Mouse (Mus musculus): ENCODE measurements around the gene Tmtc1.

Tmtc1 gene

GRCm38 (mm10) chr6:148371223-148371622 lies 73.0 kb downstream of the Tmtc1 start:
- no peak for DNase-seq (ENCODE audit: extremely low spot score)

GRCm38 (mm10) chr6:148367094-148367539 lies 77.1 kb downstream of the Tmtc1 start:
- no peak for DNase-seq (ENCODE audit: extremely low spot score)

DNA sequence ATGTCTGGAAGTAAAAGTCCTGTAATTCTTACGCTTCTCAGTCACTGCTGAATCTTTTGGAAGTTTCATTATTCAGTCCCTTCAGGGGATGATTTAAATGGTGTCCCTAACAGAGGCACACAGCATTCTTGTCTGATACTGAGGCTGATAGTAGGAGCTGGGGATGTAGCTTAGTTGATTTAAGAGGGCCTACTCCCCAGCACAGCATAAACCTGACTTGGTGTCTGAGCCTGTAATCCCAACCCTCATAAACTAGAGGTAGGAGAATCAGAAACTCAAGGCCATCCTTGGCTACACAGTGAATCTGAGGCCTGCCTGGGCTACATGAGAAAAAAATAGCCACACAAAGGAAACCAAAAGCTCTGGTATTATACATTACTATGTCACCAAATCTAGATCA lies 77.6 kb downstream of the Tmtc1 start:
- no peak for DNase-seq (ENCODE audit: extremely low spot score)

DNA sequence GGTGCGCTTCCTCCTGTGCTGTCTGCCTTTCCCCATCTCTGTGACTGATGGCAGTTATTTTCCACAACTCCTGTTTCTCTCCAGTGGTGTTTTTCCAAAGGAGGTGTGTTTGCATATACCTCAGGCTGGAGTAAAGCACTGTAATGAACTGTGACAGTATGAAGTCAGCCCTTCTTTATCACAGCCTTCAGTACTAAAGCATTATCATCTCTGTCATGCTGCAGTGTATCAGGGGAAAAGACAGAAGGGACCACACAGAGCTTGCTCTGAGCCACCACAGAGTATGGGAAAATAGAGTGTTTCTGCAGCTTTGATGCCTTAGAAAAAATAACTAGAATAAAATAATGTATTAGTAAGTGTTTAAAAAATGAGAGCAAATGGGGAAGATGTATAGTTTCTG lies 81.0 kb downstream of the Tmtc1 start:
- no peak for DNase-seq (ENCODE audit: extremely low spot score)

DNA sequence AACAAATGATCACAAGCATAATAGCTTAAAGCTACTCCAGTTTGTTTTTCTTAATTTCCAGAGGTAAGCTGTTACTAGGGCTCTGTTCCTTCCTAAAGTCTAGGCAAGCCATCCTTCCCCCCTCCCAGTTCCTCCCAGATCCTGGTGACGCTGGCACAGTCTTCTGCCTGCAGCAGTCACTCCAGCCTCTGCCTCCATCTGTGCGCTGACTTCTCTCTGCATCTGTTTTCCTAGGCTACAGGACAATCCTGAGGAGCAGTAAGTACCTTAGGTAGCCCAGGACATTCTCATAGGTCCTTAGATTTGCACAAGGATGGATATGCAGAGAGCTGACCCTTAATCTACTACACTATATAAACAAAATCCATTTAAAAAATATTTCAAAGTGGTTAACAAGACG lies 81.7 kb downstream of the Tmtc1 start:
- no peak for DNase-seq (ENCODE audit: extremely low spot score)

GRCm38 (mm10) chr6:148359348-148359905 lies 84.8 kb downstream of the Tmtc1 start:
- no peak for DNase-seq (ENCODE audit: extremely low spot score)

DNA sequence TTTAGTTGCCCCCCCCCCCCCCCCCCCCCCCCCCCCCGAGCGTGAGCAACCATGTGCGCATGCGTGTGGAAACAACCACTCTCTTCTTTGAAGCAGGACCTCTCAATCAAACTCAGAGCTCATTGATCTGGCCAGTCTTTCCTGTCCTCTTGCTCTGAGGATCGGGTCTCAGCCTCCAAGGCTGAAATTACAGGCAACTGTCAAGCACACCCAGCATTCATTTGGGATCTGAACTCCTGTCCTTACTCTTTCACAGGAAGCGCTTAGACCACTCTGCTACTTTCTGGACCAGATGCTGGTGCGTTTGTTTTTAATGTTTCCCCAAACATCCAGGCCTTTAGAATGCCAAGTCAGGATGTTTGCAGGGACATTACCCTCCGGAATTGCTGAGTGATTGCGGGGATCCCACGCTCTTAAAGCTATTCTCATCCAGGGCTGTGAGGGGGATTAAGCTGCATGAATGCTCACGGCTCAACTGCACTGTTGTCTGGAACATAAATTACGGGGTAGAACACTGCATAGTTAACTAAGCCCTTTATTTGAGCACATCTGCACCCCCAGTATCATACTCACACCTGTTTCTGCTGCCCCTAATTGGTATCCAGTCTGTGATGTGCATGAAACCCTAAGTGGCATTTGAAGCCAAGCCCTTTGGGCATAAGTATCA lies 85.5 kb downstream of the Tmtc1 start:
- DNase-seq (ENCODE audit: extremely low spot score): no peak

DNA sequence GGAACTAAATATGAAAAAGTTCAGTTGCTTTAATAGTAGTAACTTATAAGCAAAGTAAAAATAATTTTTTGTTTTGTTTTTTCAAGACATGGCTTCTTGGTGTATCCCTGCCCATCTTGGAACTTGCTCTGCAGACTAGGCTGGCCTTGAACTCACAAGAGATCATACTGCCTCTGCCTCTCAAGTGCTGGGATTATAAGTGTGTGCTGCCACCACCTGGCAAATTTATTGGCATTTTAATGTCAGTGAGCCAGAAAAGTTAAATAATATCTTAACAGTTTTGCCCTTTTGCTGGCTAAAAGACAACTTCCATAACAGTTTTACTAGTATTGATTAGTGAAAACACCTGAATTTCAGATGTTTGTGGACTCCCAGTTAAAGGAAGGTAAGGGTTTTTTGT lies 88.0 kb downstream of the Tmtc1 start:
- DNase-seq (ENCODE audit: extremely low spot score): no peak

DNA sequence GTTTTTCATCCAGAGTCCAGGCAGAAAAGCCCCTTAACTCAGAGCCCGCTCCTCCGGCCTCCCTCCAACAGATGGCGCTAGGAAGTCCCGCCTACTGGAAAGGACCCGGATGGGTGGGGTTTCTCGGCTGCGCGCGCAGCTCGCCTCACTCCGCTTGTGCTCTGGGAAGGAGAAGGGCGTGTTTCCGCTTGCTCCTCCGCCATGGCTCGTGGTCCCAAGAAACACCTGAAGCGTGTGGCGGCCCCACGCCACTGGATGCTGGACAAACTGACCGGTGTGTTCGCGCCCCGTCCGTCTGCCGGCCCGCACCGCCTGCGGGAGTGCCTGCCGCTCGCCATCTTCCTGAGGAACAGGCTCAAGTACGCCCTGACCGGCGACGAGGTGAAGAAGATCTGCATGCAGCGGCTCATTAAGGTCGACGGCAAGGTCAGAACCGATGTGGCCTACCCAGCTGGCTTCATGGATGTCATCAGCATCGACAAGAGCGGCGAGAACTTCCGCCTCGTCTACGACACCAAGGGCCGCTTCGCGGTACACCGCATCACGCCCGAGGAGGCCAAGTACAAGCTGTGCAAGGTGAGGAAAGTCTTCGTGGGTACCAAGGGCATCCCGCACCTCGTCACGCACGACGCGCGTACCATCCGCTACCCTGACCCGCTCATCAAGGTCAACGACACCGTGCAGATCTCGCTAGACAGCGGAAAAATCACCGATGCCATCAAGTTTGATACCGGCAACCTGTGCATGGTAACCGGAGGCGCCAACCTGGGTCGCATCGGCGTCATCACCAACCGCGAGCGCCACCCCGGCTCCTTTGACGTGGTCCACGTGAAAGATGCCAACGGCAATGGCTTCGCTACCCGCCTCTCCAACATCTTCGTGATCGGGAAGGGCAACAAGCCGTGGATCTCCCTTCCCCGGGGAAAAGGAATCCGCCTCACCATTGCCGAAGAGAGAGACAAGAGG lies 89.4 kb downstream of the Tmtc1 start:
- peak; percentile 86 for DNase-seq (ENCODE audit: extremely low spot score)

DNA sequence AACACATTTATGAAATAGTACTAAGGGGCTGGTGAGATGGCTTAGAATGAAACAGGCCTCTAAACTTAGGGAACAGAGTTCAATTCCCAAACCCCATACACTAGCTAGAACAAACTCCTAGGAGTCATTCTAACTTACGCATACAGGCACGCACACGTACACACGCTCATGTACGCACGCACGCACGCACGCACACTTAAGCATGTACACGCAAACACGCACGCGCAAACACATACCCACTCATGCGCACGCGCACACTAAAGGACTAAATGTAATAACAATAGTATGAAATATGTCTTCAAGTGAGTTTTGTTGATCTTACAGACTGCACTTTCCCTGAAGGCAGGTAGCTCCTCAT lies 90.1 kb downstream of the Tmtc1 start:
- no peak for DNase-seq (ENCODE audit: extremely low spot score)

- no peak for DNase-seq (ENCODE audit: extremely low spot score)
These were observed 99.2 kb downstream of the Tmtc1 start for GRCm38 (mm10) chr6:148345001-148345400.

- no peak for DNase-seq (ENCODE audit: extremely low spot score)
These were observed 102.0 kb downstream of the Tmtc1 start for GRCm38 (mm10) chr6:148342191-148342590.

DNA sequence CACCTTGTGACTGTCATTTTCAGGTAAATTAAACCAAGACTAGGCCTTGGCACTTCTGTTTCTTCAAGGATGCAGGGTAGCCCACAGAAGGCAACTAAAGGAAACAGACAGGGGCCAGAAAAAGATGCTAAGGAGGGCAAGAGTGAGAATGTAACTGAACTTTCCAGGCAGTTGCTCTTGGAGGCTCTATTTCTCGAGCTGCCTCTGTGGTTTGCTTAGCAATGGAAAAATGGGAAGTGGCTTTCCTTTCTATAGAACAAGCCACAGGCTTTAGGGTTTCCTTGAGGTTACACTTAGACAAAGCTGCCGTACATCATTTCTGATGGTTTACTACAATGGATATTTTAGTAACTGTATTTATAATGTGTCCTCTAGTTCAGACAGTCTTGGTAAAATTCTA lies 102.4 kb downstream of the Tmtc1 start:
- DNase-seq (ENCODE audit: extremely low spot score): no peak

DNA sequence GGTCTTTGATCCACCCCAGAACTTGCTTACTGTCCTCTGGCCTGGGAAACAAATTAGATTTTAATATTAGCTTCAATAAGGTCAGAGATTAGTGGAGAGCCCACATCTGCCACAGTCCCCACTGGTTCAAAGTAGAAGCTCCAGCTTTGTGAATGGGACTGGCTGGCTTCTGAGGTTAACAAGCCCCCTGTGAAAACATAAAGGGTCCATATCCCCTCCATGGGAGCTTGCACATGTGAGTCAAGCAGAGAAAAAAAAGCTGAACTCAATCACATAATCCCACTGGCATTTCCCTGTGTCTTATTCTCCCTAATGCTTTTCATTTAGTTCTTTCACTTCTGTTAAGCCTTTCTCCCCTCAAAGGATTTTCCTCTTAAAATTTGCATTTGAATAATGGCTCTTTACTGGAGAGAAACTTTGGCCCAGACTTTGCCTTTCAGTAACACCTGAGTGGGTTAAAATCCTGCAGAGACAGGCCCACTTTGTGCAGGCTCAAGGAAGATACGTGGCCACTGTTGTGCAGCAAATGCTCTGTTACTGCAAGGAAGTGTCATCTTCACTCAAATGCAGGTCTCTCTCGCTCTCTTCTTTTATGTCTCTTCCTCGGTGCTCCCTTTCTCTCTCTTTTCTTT lies 105.7 kb downstream of the Tmtc1 start:
- DNase-seq (ENCODE audit: extremely low spot score): no peak

DNA sequence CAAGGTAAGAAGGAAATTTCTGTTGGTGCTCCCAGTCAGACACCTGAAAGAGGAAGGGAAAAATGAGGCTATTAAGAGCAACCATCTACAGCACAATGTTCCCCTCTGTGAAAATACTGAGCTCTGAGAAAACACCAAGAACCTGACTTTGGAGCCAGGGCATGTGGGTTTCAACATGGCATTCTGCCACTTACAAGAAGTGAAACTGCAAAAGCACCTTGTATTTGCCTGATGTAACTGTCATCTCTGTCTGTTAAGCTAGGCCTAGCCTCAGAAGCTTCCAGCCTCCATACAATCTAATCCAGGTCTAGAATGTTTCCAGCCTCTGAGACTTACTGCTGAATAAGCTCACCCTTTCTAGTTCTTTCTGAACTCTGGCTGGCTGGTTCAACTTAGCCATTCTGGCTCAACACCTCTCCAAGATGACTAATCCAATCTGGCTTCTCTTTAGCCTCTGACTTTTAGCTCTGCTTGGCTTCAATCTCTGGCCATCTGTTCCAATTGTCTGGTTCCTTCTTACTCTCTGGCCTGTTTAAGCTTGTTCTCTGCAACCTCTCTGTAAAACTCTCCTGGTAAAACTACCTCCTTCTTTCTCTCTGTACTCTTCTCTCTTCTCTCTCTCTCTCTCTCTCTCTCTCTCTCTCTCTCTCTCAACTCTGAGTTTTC lies 107.8 kb downstream of the Tmtc1 start:
- DNase-seq (ENCODE audit: extremely low spot score): no peak

DNA sequence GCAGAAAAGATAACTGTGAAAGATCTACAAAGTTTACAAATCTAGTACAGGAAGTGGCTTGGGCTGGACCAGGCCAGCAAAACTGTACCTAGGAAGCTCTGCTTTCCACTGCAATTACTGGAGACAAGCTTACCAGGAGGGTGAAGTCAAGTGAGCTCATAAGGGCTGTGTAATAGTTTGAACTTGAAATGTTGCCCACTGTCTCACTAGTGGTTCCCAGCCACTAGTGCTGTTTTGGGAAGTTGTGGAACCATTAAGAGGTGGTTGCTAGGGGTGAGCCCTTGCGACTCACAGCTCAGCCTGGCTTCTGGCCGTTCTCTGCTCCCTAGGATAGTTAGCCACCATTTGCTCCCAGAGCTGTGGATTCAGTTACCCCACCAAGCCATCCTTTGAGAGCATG lies 112.3 kb downstream of the Tmtc1 start:
- no peak for DNase-seq (ENCODE audit: extremely low spot score)

DNA sequence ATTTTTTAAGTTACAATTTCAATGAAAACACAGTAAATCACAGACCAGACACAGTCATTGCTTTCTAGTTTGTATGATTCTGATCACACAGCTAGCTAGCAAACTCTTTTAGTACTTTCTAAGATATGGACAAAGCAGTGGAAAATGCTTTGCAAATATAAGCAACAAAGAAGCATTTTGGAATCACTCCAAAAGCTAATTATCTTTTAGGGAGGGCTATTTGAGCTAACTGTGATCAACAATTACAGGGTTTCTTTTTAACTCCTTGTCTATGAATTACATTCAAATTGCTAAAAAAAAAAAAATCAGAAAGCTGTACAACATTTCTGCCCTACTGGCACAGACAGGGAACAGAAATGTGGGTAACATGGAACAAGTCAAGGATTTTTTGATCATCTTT lies 114.2 kb downstream of the Tmtc1 start:
- no peak for DNase-seq (ENCODE audit: extremely low spot score)

GRCm38 (mm10) chr6:148328928-148329327 lies 115.3 kb downstream of the Tmtc1 start:
- no peak for DNase-seq (ENCODE audit: extremely low spot score)

GRCm38 (mm10) chr6:148328130-148328529 lies 116.1 kb downstream of the Tmtc1 start:
- DNase-seq (ENCODE audit: extremely low spot score): no peak

- DNase-seq (ENCODE audit: extremely low spot score): no peak
These were observed 125.5 kb downstream of the Tmtc1 start for GRCm38 (mm10) chr6:148318736-148319135.

GRCm38 (mm10) chr6:148315571-148316080 lies 128.6 kb downstream of the Tmtc1 start:
- DNase-seq (ENCODE audit: extremely low spot score): no peak

DNA sequence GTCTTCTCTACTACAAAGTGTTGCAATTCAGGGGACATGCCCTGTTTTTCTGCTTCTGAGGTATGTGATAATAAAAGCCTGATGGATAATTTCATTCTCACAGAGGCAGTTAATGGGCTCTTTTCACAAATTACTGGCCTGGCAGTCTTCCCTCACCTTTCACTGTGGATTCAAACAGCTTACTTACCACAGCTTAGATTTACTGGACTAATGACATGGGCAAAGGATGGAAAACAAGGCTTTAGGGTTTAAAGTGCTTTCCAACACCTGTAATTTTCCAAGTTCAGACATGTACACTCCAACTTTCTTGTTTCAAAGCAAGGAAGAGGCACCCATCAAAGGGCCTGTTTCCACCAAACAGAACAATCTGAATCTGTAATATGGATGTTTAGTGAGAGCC lies 129.1 kb downstream of the Tmtc1 start:
- no peak for DNase-seq (ENCODE audit: extremely low spot score)

Measured in embryo, embryonic 9.5 days (tissue).